Mouse (Mus musculus): ENCODE results near the gene Xrcc6. TPM values are rescaled to one million over a fixed set of nuclear protein-coding genes. Genes with fewer than 3 reads are reported as not detected.

The Xrcc6 gene
- total and polyA plus RNA-seq, 2 experiments, result 8.5 to 18.2 TPM

GRCm38 (mm10) chr15:82040650-82041049, 53.0 kb downstream of the Xrcc6 start:
- DNase-seq (ENCODE audit: extremely low read depth, low read depth, low spot score), result peak; percentile 18

GRCm38 (mm10) chr15:82044166-82044784, 56.6 kb downstream of the Xrcc6 start:
- H3K27ac ChIP-seq (replicated peaks; ENCODE audit: insufficient read depth, low read depth, low read length), result no peak overlapping the region
- H3K36me3 ChIP-seq (ENCODE audit: control insufficient read depth, insufficient read depth, low read length), result peaks cover 20% of the 10 kb centered on the region
- DNase-seq (ENCODE audit: extremely low read depth, low read depth, low spot score), result peak; percentile 14
- WGBS, result 96% methylated on average over 7 of the region's 7 CpGs
- no peaks in the 10 kb centered on the region for H3K27me3 ChIP-seq (ENCODE audit: control insufficient read depth, insufficient read depth, low read length)
- H3K4me1 ChIP-seq (ENCODE audit: control insufficient read depth, insufficient read depth, low read length), result peaks cover 7% of the 10 kb centered on the region
- no peak overlapping the region for H3K4me3 ChIP-seq (ENCODE audit: insufficient read depth, low read depth, low read length)
- H3K79me2 ChIP-seq (ENCODE audit: control insufficient read depth, insufficient read depth, low read length), result peaks cover 11% of the 10 kb centered on the region; the same call in 1 of the 2 replicates
- no peak for TF ChIP-seq POLR2A (IDR thresholded peaks at IDR 0.05; ENCODE audit: extremely low read depth, insufficient read depth, low read length)
- no peak for TF ChIP-seq CTCF (IDR thresholded peaks at IDR 0.05; ENCODE audit: low read depth, low read length)
- no peak overlapping the region for H3K9ac ChIP-seq (ENCODE audit: low read depth, low read length)

More at GRCm38 (mm10) chr15:82040650-82041049, 53.0 kb downstream of the Xrcc6 start:
- no peaks in the 10 kb centered on the region for H3K27me3 ChIP-seq (ENCODE audit: control insufficient read depth, insufficient read depth, low read length)
- TF ChIP-seq POLR2A (IDR thresholded peaks at IDR 0.05; ENCODE audit: extremely low read depth, insufficient read depth, low read length), result no peak
- TF ChIP-seq CTCF (IDR thresholded peaks at IDR 0.05; ENCODE audit: low read depth, low read length), result peak; percentile 75
- no peak overlapping the region for H3K4me3 ChIP-seq (ENCODE audit: insufficient read depth, low read depth, low read length)
- peaks cover 28% of the 10 kb centered on the region for H3K36me3 ChIP-seq (ENCODE audit: control insufficient read depth, insufficient read depth, low read length)
- H3K27ac ChIP-seq (replicated peaks; ENCODE audit: insufficient read depth, low read depth, low read length), result no peak overlapping the region
- WGBS, result 100% methylated on average over 1 of the region's 1 CpGs
- H3K4me1 ChIP-seq (ENCODE audit: control insufficient read depth, insufficient read depth, low read length), result peaks cover 2% of the 10 kb centered on the region
- H3K79me2 ChIP-seq (ENCODE audit: control insufficient read depth, insufficient read depth, low read length), result no peaks in the 10 kb centered on the region; the same call in 1 of the 2 replicates
- no peak overlapping the region for H3K9ac ChIP-seq (ENCODE audit: low read depth, low read length)

- Histone ChIP-seq H3K27me3 (ENCODE audit: control insufficient read depth, insufficient read depth, low read length) (no peaks in the 10 kb centered on the region), H3K36me3 (ENCODE audit: control insufficient read depth, insufficient read depth, low read length) (peaks cover 11% of the 10 kb centered on the region), H3K27ac (replicated peaks; ENCODE audit: insufficient read depth, low read depth, low read length) (no peak overlapping the region), H3K4me1 (ENCODE audit: control insufficient read depth, insufficient read depth, low read length) (peaks cover 7% of the 10 kb centered on the region), H3K4me3 (ENCODE audit: insufficient read depth, low read depth, low read length) (peak overlapping the region; percentile 80), H3K9ac (ENCODE audit: low read depth, low read length) (peak overlapping the region; percentile 98), H3K79me2 (ENCODE audit: control insufficient read depth, insufficient read depth, low read length) (peaks cover 11% of the 10 kb centered on the region; the same call in 1 of the 2 replicates)
- peak; percentile 43 for DNase-seq (ENCODE audit: extremely low read depth, low read depth, low spot score)
- no peak for TF ChIP-seq CTCF (IDR thresholded peaks at IDR 0.05; ENCODE audit: low read depth, low read length)
- no peak for TF ChIP-seq POLR2A (IDR thresholded peaks at IDR 0.05; ENCODE audit: extremely low read depth, insufficient read depth, low read length)
- WGBS, result 1% methylated on average over 26 of the region's 26 CpGs
Measured at GRCm38 (mm10) chr15:82046246-82046891, 58.7 kb downstream of the Xrcc6 start.

GRCm38 (mm10) chr15:82047080-82047883, 59.6 kb downstream of the Xrcc6 start, which contains the start of gene Snu13:
TSS of gene Snu13 (minus strand) at chr15:82047598.
- peaks cover 9% of the 10 kb centered on the region for H3K36me3 ChIP-seq (ENCODE audit: control insufficient read depth, insufficient read depth, low read length)
- peak within 1 kb of the TSS; percentile 85 for H3K27ac ChIP-seq (replicated peaks; ENCODE audit: insufficient read depth, low read depth, low read length)
- peaks cover 7% of the 10 kb centered on the region for H3K4me1 ChIP-seq (ENCODE audit: control insufficient read depth, insufficient read depth, low read length)
- H3K4me3 ChIP-seq (ENCODE audit: insufficient read depth, low read depth, low read length), result peak within 1 kb of the TSS; percentile 80
- peak within 1 kb of the TSS; percentile 98 for H3K9ac ChIP-seq (ENCODE audit: low read depth, low read length)
- peak; percentile 61 for DNase-seq (ENCODE audit: extremely low read depth, low read depth, low spot score)
- whole genome bisulfite sequencing, result 1% methylated on average over 74 of the region's 74 CpGs
- no peaks in the 10 kb centered on the region for H3K27me3 ChIP-seq (ENCODE audit: control insufficient read depth, insufficient read depth, low read length)
- peaks cover 11% of the 10 kb centered on the region; the same call in 1 of the 2 replicates for H3K79me2 ChIP-seq (ENCODE audit: control insufficient read depth, insufficient read depth, low read length)
- peak; percentile 59; the same call in 1 of the 2 replicates for TF ChIP-seq POLR2A (IDR thresholded peaks at IDR 0.05; ENCODE audit: extremely low read depth, insufficient read depth, low read length)
- no peak for TF ChIP-seq CTCF (IDR thresholded peaks at IDR 0.05; ENCODE audit: low read depth, low read length)

- no peak for TF ChIP-seq POLR2A (IDR thresholded peaks at IDR 0.05; ENCODE audit: extremely low read depth, insufficient read depth, low read length)
- Histone ChIP-seq H3K27ac (replicated peaks; ENCODE audit: insufficient read depth, low read depth, low read length) (no peak overlapping the region), H3K4me1 (ENCODE audit: control insufficient read depth, insufficient read depth, low read length) (no peaks in the 10 kb centered on the region), H3K36me3 (ENCODE audit: control insufficient read depth, insufficient read depth, low read length) (no peaks in the 10 kb centered on the region), H3K4me3 (ENCODE audit: insufficient read depth, low read depth, low read length) (no peak overlapping the region), H3K79me2 (ENCODE audit: control insufficient read depth, insufficient read depth, low read length) (no peaks in the 10 kb centered on the region), H3K9ac (ENCODE audit: low read depth, low read length) (no peak overlapping the region), H3K27me3 (ENCODE audit: control insufficient read depth, insufficient read depth, low read length) (no peaks in the 10 kb centered on the region)
- 69% methylated on average over 5 of the region's 5 CpGs for WGBS
- DNase-seq (ENCODE audit: extremely low read depth, low read depth, low spot score), result no peak
Measured at GRCm38 (mm10) chr15:82052544-82052943, 64.9 kb downstream of the Xrcc6 start.
